Mouse (Mus musculus) ES-Bruce4 (cell line): ENCODE results near the gene Kcnk5.

Experiments
- CTCF ChIP-seq: IDR thresholded peaks from one replicate; pipeline ENCODE4 v1.8.1; 2011; ENCODE audit warnings: low read depth, low read length
- EP300 ChIP-seq: IDR thresholded peaks from 2 replicates; pipeline ENCODE4 v1.6.1; 2011; ENCODE audit warnings: low read depth, low read length; ENCODE audit not compliant: insufficient read depth
- POLR2A ChIP-seq: IDR thresholded peaks from one replicate; pipeline ENCODE4 v1.8.1; 2011; ENCODE audit warnings: low read length; ENCODE audit not compliant: insufficient read depth

GRCm38 (mm10) chr14:20098061-20098460 lies 83.5 kb downstream of the Kcnk5 start:
- no peak for TF ChIP-seq CTCF
- TF ChIP-seq EP300, result no peak
- TF ChIP-seq POLR2A, result no peak
